Mouse (Mus musculus) brain, adult 2 months (tissue): ENCODE measurements around the gene Srgap3.

Experiments
- DNase-seq: peaks from one replicate; pipeline ENCODE4 v3.0.0; 2011; ENCODE audit warnings: low read depth, low spot score

Gene Srgap3

GRCm38 (mm10) chr6:112916243-112916642, 30.8 kb downstream of the Srgap3 start:
- no peak for DNase-seq

- no peak for DNase-seq
These were observed 34.5 kb downstream of the Srgap3 start for GRCm38 (mm10) chr6:112912552-112912951.

GRCm38 (mm10) chr6:112909711-112910110, 37.4 kb downstream of the Srgap3 start:
- DNase-seq: peak; percentile 32

- DNase-seq: peak; percentile 49
These were observed 39.0 kb downstream of the Srgap3 start for GRCm38 (mm10) chr6:112907887-112908584.

- no peak for DNase-seq
These were observed 43.3 kb downstream of the Srgap3 start for GRCm38 (mm10) chr6:112903796-112904195.

- DNase-seq: peak; percentile 60
These were observed 43.8 kb downstream of the Srgap3 start for GRCm38 (mm10) chr6:112903226-112903625.

GRCm38 (mm10) chr6:112902791-112903190, 44.3 kb downstream of the Srgap3 start:
- no peak for DNase-seq

- DNase-seq: peak; percentile 81
These were observed 46.8 kb downstream of the Srgap3 start for GRCm38 (mm10) chr6:112900306-112900705.

GRCm38 (mm10) chr6:112899711-112900110, 47.4 kb downstream of the Srgap3 start:
- DNase-seq: peak; percentile 71

GRCm38 (mm10) chr6:112899276-112899675, 47.8 kb downstream of the Srgap3 start:
- no peak for DNase-seq

- DNase-seq: no peak
These were observed 48.6 kb downstream of the Srgap3 start for GRCm38 (mm10) chr6:112898435-112898834.

GRCm38 (mm10) chr6:112896372-112896771, 50.7 kb downstream of the Srgap3 start:
- peak; percentile 75 for DNase-seq

GRCm38 (mm10) chr6:112890331-112890751, 56.7 kb downstream of the Srgap3 start:
- peak; percentile 86 for DNase-seq

GRCm38 (mm10) chr6:112883588-112884135, 63.4 kb downstream of the Srgap3 start:
- peak; percentile 65 for DNase-seq

GRCm38 (mm10) chr6:112880048-112880534, 67.0 kb downstream of the Srgap3 start:
- peak; percentile 94 for DNase-seq

GRCm38 (mm10) chr6:112879154-112879553, 67.9 kb downstream of the Srgap3 start:
- DNase-seq: peak; percentile 82

- DNase-seq: peak; percentile 92
These were observed 73.8 kb downstream of the Srgap3 start for GRCm38 (mm10) chr6:112873089-112873835.

GRCm38 (mm10) chr6:112871241-112871780, 75.8 kb downstream of the Srgap3 start:
- no peak for DNase-seq

GRCm38 (mm10) chr6:112868197-112868957, 78.7 kb downstream of the Srgap3 start:
- DNase-seq: no peak

- DNase-seq: no peak
These were observed 81.0 kb downstream of the Srgap3 start for GRCm38 (mm10) chr6:112866096-112866495.

GRCm38 (mm10) chr6:112865021-112865531, 82.0 kb downstream of the Srgap3 start:
- DNase-seq: peak; percentile 77
